Mouse (Mus musculus) midbrain, embryonic 12.5 days (tissue): ENCODE measurements around the gene Psma5. TPM values are rescaled to one million over a fixed set of nuclear protein-coding genes. Genes with fewer than 3 reads are reported as not detected.

Experiments
- ATAC-seq: fragments of 200-750 bp; cut with Nextera tagmentation; 2 replicates; pipeline ENCODE4 v1.8.0; 2017; ENCODE audit warnings: low read depth, moderate TSS enrichment, moderate library complexity; ENCODE audit not compliant: low FRiP score
- H3K27ac ChIP-seq: fragments of 300-500 bp; sonication (generic); replicated peaks from 2 replicates; pipeline ENCODE4 v1.5.1; 2016; ENCODE audit warnings: mild to moderate bottlenecking
- H3K27me3 ChIP-seq: fragments of 300-500 bp; sonication (generic); 2 replicates; pipeline ENCODE4 v1.6.1; 2016; ENCODE audit warnings: mild to moderate bottlenecking
- H3K36me3 ChIP-seq: fragments of 300-500 bp; sonication (generic); 2 replicates; pipeline ENCODE4 v1.6.1; 2016
- H3K4me1 ChIP-seq: fragments of 300-500 bp; sonication (generic); 2 replicates; pipeline ENCODE4 v1.6.1; 2016
- H3K4me2 ChIP-seq: fragments of 300-500 bp; sonication (generic); replicated peaks from 2 replicates; pipeline ENCODE4 v1.6.1; 2016; ENCODE audit warnings: mild to moderate bottlenecking, moderate library complexity
- H3K4me3 ChIP-seq: fragments of 300-500 bp; sonication (generic); 2 replicates; pipeline ENCODE4 v1.5.1; 2016; ENCODE audit warnings: mild to moderate bottlenecking
- H3K9ac ChIP-seq: fragments of 300-500 bp; sonication (generic); replicated peaks from 2 replicates; pipeline ENCODE4 v1.6.1; 2016; ENCODE audit warnings: mild to moderate bottlenecking, moderate library complexity
- H3K9me3 ChIP-seq: fragments of 300-500 bp; sonication (generic); 2 replicates; pipeline ENCODE4 v1.6.1; 2016; ENCODE audit warnings: mild to moderate bottlenecking
- WGBS: fragments of 180-500 bp; shearing (Covaris S2); methylation state at CpG from one replicate; pipeline ENCODE4 v1.1.7; 2016; 5-methylcytosine and 5-hydroxymethylcytosine counted together
- polyA plus RNA-seq: library from polyadenylated mRNA; unstranded; fragments of >200 nt; fragmentation: Nextera tagmentation; extraction: Ambion mirVana; gene quantifications from 2 replicates; pipeline ENCODE4 v1.2.1, GENCODE M21; 2016

Psma5 gene
- polyA plus RNA-seq, 1 experiment from 2014 or later, result 232 TPM

DNA sequence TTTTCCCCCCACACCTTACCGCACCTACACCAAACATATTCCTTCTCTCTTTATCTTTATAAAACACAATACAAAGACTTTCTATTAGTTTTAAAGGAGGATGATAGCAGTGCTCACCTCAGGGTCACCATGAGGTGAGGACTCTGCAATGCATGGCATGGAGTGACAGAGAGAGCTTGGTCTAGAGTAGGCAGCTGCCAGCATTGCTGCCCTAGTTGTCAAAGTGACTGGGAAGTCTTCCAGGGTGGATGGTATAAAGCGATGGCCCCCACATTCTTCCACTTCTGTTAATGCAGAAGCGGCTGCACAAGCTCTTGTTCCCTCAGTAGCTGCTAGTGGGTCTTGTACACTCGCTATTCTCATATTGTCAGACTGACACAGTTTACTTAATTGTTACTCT, 56.4 kb downstream of the Psma5 start:
- Histone ChIP-seq H3K4me3 (no peak overlapping the region), H3K9me3 (no peaks in the 10 kb centered on the region), H3K27ac (no peak overlapping the region), H3K36me3 (peaks cover 28% of the 10 kb centered on the region; the same call in 1 of the 2 replicates), H3K27me3 (no peaks in the 10 kb centered on the region), H3K9ac (no peak overlapping the region), H3K4me1 (no peaks in the 10 kb centered on the region), H3K4me2 (no peak overlapping the region)
- WGBS, result 95% methylated on average over 4 of the region's 4 CpGs
- no peak for ATAC-seq

- H3K9ac ChIP-seq, result no peak overlapping the region
- H3K36me3 ChIP-seq, result peaks cover 22% of the 10 kb centered on the region; the same call in 1 of the 2 replicates
- no peaks in the 10 kb centered on the region for H3K27me3 ChIP-seq
- H3K27ac ChIP-seq, result no peak overlapping the region
- no peak for ATAC-seq
- H3K4me1 ChIP-seq, result no peaks in the 10 kb centered on the region
- WGBS, result 70% methylated on average over 8 of the region's 8 CpGs
- no peak overlapping the region for H3K4me2 ChIP-seq
- no peaks in the 10 kb centered on the region for H3K9me3 ChIP-seq
- H3K4me3 ChIP-seq, result no peak overlapping the region
These were observed 57.4 kb downstream of the Psma5 start for GRCm38 (mm10) chr3:108314038-108314675.

GRCm38 (mm10) chr3:108318517-108318916, 61.8 kb downstream of the Psma5 start:
- H3K4me1 ChIP-seq, result no peaks in the 10 kb centered on the region
- H3K9me3 ChIP-seq, result no peaks in the 10 kb centered on the region
- H3K27ac ChIP-seq, result no peak overlapping the region
- no peak overlapping the region for H3K4me2 ChIP-seq
- no peak overlapping the region for H3K4me3 ChIP-seq
- no peak overlapping the region for H3K9ac ChIP-seq
- 0 out of 2 replicates have a peak, but pooled peaks cover 11% of the 10 kb centered on the region for H3K36me3 ChIP-seq
- no peaks in the 10 kb centered on the region for H3K27me3 ChIP-seq
- WGBS, result 69% methylated on average over 2 of the region's 2 CpGs
- ATAC-seq, result no peak

DNA sequence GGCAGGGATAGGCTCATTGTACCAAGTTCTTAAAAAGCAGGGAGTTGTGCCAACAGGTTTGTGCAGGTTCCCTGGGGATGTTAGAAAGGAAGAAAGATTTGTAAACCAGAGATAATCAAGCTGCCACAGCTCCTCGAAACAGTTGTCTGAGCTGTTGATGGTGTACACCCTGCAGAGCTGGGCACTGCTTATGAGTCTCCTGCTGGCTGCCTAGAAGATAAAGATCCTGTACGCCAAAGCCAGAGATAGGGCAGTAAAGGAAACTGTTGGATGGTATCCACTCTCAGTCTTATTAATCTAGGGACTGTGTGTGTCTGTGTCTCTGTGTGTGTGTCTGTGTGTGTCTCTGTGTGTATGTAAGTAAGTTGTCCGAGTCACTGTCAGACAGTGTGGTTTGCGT, 64.9 kb downstream of the Psma5 start:
- ATAC-seq, result no peak
- Histone ChIP-seq H3K9ac (no peak overlapping the region), H3K4me2 (no peak overlapping the region), H3K27ac (no peak overlapping the region), H3K4me3 (no peak overlapping the region), H3K27me3 (no peaks in the 10 kb centered on the region), H3K4me1 (no peaks in the 10 kb centered on the region), H3K36me3 (peaks cover 21% of the 10 kb centered on the region), H3K9me3 (no peaks in the 10 kb centered on the region)
- WGBS, result 74% methylated on average over 4 of the region's 4 CpGs

DNA sequence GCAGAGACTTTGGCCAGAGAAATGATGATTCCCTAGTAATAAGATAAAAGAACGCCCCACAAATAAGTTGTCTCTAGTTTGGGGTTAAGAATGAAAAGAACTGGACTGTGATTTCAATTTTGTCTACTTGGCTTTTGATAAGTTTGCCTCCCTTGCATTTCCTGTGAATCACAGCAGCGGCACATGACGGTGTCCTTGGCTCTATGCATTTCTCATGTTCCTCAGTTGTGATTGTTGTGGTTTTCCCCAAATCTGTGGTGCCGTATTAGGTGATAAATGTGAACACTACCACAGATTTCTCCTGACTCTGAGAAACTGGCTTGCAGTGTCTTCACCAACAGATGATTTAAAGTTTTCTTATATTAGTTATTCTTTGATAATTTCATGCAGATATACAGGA, 65.4 kb downstream of the Psma5 start:
- Histone ChIP-seq H3K4me1 (no peaks in the 10 kb centered on the region), H3K36me3 (peaks cover 25% of the 10 kb centered on the region), H3K27ac (no peak overlapping the region), H3K4me2 (no peak overlapping the region), H3K9me3 (no peaks in the 10 kb centered on the region), H3K27me3 (no peaks in the 10 kb centered on the region), H3K4me3 (no peak overlapping the region), H3K9ac (no peak overlapping the region)
- no peak for ATAC-seq
- 89% methylated on average over 4 of the region's 4 CpGs for WGBS

DNA sequence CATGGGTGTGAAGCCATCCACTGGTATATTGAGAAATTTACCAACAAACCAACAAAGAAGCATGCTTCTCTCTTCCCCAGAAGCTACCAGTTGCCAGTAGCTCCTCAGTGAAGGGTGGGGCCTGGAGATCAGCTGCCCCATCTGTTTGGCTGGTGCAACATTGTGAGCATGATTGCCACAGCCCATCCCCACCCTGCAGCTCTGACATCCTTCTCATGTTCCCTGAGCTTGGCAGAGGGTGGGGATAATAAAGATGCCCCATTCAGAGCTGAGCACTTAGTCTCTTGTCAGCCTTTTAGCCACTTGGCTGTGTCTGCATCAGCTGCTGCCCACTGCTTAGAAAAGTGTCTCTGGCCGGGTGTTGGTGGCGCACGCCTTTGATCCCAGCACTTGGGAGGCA, 66.2 kb downstream of the Psma5 start:
- Histone ChIP-seq H3K4me2 (no peak overlapping the region), H3K36me3 (peaks cover 34% of the 10 kb centered on the region), H3K4me1 (no peaks in the 10 kb centered on the region), H3K9me3 (no peaks in the 10 kb centered on the region), H3K27me3 (no peaks in the 10 kb centered on the region), H3K4me3 (no peak overlapping the region), H3K9ac (no peak overlapping the region), H3K27ac (no peak overlapping the region)
- WGBS, result 92% methylated on average over 3 of the region's 3 CpGs
- no peak for ATAC-seq

DNA sequence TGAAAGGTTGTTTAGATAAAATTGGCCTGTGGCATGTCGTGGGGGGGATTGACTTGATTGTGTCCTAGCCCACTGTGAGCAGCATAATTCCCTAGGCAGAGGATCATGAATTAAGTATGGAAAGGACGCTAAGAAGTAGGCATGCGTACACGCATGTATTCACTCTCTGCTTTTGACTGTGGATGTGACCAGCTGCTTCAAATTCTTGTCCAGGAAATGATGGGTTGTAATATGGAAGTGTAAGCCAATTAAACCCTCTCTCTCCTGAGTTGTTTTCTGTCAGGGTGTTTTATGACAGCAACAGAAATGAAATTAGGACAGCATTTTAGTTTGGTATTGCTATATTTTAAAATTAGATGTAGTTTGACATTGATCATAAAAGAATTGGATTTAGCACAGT, 68.1 kb downstream of the Psma5 start:
- no peaks in the 10 kb centered on the region for H3K9me3 ChIP-seq
- H3K4me3 ChIP-seq, result no peak overlapping the region
- no peak overlapping the region for H3K27ac ChIP-seq
- H3K4me2 ChIP-seq, result no peak overlapping the region
- no peak for ATAC-seq
- WGBS, result 87% methylated on average over 4 of the region's 4 CpGs
- H3K27me3 ChIP-seq, result no peaks in the 10 kb centered on the region
- peaks cover 48% of the 10 kb centered on the region for H3K36me3 ChIP-seq
- no peaks in the 10 kb centered on the region for H3K4me1 ChIP-seq
- H3K9ac ChIP-seq, result no peak overlapping the region

GRCm38 (mm10) chr3:108325521-108325920, 68.8 kb downstream of the Psma5 start:
- H3K4me1 ChIP-seq, result no peaks in the 10 kb centered on the region
- no peak overlapping the region for H3K27ac ChIP-seq
- H3K9ac ChIP-seq, result no peak overlapping the region
- ATAC-seq, result no peak
- WGBS, result 94% methylated on average over 9 of the region's 9 CpGs
- H3K4me3 ChIP-seq, result no peak overlapping the region
- H3K36me3 ChIP-seq, result peaks cover 54% of the 10 kb centered on the region
- no peak overlapping the region for H3K4me2 ChIP-seq
- no peaks in the 10 kb centered on the region for H3K9me3 ChIP-seq
- H3K27me3 ChIP-seq, result no peaks in the 10 kb centered on the region

GRCm38 (mm10) chr3:108327275-108327674, 70.5 kb downstream of the Psma5 start:
- Histone ChIP-seq H3K4me3 (no peak overlapping the region), H3K27ac (no peak overlapping the region), H3K36me3 (peaks cover 69% of the 10 kb centered on the region), H3K4me1 (no peaks in the 10 kb centered on the region), H3K9me3 (no peaks in the 10 kb centered on the region), H3K27me3 (no peaks in the 10 kb centered on the region), H3K4me2 (no peak overlapping the region), H3K9ac (no peak overlapping the region)
- 94% methylated on average over 8 of the region's 8 CpGs for WGBS
- ATAC-seq, result no peak

- Histone ChIP-seq H3K4me3 (no peak overlapping the region), H3K9me3 (no peaks in the 10 kb centered on the region), H3K27me3 (no peaks in the 10 kb centered on the region), H3K4me2 (no peak overlapping the region), H3K36me3 (peaks cover 76% of the 10 kb centered on the region), H3K9ac (no peak overlapping the region), H3K4me1 (no peaks in the 10 kb centered on the region), H3K27ac (no peak overlapping the region)
- no peak for ATAC-seq
- 88% methylated on average over 3 of the region's 3 CpGs for WGBS
These were observed 71.2 kb downstream of the Psma5 start for GRCm38 (mm10) chr3:108327916-108328315.

DNA sequence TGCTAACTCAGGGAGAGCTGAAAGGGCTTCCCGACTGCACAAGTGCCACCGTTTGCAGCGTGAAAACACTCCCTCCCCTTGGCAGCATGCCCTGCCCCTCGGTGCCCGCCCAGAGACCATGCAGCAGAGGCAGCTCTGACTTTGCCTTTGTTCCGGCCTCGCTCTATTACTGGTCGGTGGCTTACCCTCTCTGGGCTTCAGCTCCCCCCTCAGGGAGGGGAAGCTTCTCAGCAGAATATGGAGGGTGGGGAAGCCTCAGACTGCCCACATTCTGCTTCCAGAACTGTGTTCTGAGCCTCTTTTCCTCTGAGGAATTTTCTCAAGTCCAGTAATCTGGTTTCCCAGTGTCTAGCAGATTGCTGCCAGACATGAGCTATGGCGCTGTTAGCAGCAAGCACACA, 71.7 kb downstream of the Psma5 start:
- 79% methylated on average over 9 of the region's 9 CpGs for WGBS
- Histone ChIP-seq H3K4me3 (no peak overlapping the region), H3K9me3 (no peaks in the 10 kb centered on the region), H3K4me1 (no peaks in the 10 kb centered on the region), H3K4me2 (no peak overlapping the region), H3K9ac (no peak overlapping the region), H3K27ac (0 out of 2 replicates have a peak overlapping the region, but pooled peaks have one; percentile 15), H3K27me3 (no peaks in the 10 kb centered on the region), H3K36me3 (peaks cover 81% of the 10 kb centered on the region)
- ATAC-seq, result no peak
